Comparison of ENCODE assay signal across 16 mouse cellular contexts in genomic region chr4:152779526-152779925, GRCm38 (mm10).
DNase-seq lines count a peak whose midpoint lies in the region; ATAC-seq and TF ChIP-seq lines count a peak whose summit lies in the region.
"Had no signal": no experiment of that assay in that cellular context is flagged by ENCODE, and none has a peak within 500 bp of the region (broad histone marks: within the 10 kb centered on the region; RNA-seq: fewer than 3 reads in every experiment).

No protein-coding gene starts in this region.

- no peak overlapping the region for H3K9ac ChIP-seq in hindbrain, postnatal 0 days (replicated peaks; ENCODE audit: low read length)
- no peak overlapping the region for H3K9ac ChIP-seq in hindbrain, embryonic 16.5 days (ENCODE audit: low read depth, low read length)
- no peak overlapping the region for H3K9ac ChIP-seq in kidney, embryonic 14.5 days (ENCODE audit: low read depth, low read length)
- H3K9ac ChIP-seq: limb, embryonic 12.5 days had no signal

- no peak for TF ChIP-seq CTCF in hindbrain, postnatal 0 days (IDR thresholded peaks at IDR 0.05; ENCODE audit: low read depth)

- no peak overlapping the region for H3K27ac ChIP-seq in hindbrain, postnatal 0 days
- H3K27ac ChIP-seq in hindbrain, embryonic 16.5 days (ENCODE audit: low read depth, low read length): no peak overlapping the region
- no peak overlapping the region for H3K27ac ChIP-seq in kidney, embryonic 14.5 days (ENCODE audit: low read depth, low read length)
- H3K27ac ChIP-seq: forebrain, embryonic 10.5 days; limb, embryonic 12.5 days had no signal

- no peaks in the 10 kb centered on the region for H3K4me1 ChIP-seq in hindbrain, postnatal 0 days (ENCODE audit: insufficient read depth, low read length)
- H3K4me1 ChIP-seq in hindbrain, embryonic 16.5 days (ENCODE audit: control insufficient read depth, insufficient read depth, low read depth, low read length): no peaks in the 10 kb centered on the region
- no peaks in the 10 kb centered on the region for H3K4me1 ChIP-seq in kidney, embryonic 14.5 days (ENCODE audit: control insufficient read depth, insufficient read depth, low read length)
- H3K4me1 ChIP-seq: forebrain, embryonic 10.5 days; limb, embryonic 12.5 days had no signal

- H3K27me3 ChIP-seq in hindbrain, postnatal 0 days (ENCODE audit: insufficient read depth, low read length): no peaks in the 10 kb centered on the region
- no peaks in the 10 kb centered on the region for H3K27me3 ChIP-seq in hindbrain, embryonic 16.5 days (replicated peaks; ENCODE audit: control insufficient read depth, insufficient read depth, low read length)
- H3K27me3 ChIP-seq in kidney, embryonic 14.5 days (ENCODE audit: control insufficient read depth, insufficient read depth, low read length): no peaks in the 10 kb centered on the region; the same call in 1 of the 2 replicates
- H3K27me3 ChIP-seq: limb, embryonic 12.5 days; Patski had no signal

- intact Hi-C loops in left cerebral cortex, postnatal 4 days (cut with DNase I): no loop called here
- intact Hi-C loops in heart, postnatal 14 days (cut with DNase I): no loop called here

- ATAC-seq in hindbrain, postnatal 0 days: no peak
- no peak for ATAC-seq in hindbrain, embryonic 16.5 days
- ATAC-seq in kidney, embryonic 14.5 days (ENCODE audit: low FRiP score, low TSS enrichment): no peak
- ATAC-seq: intestine, postnatal 0 days; Patski had no signal

- 55% methylated on average over 17 of the region's 17 CpGs for WGBS in hindbrain, postnatal 0 days
- WGBS in hindbrain, embryonic 16.5 days: 73% methylated on average over 17 of the region's 17 CpGs
- 65% methylated on average over 17 of the region's 17 CpGs for WGBS in kidney, embryonic 14.5 days

- no peaks in the 10 kb centered on the region for H3K36me3 ChIP-seq in hindbrain, postnatal 0 days (ENCODE audit: insufficient read depth, low read length)
- no peaks in the 10 kb centered on the region for H3K36me3 ChIP-seq in hindbrain, embryonic 16.5 days (ENCODE audit: control insufficient read depth, insufficient read depth, low read length)
- H3K36me3 ChIP-seq in kidney, embryonic 14.5 days (ENCODE audit: control insufficient read depth, insufficient read depth, low read length): no peaks in the 10 kb centered on the region
- H3K36me3 ChIP-seq: forebrain, embryonic 10.5 days; limb, embryonic 12.5 days had no signal

- no peak overlapping the region for H3K4me2 ChIP-seq in hindbrain, postnatal 0 days (ENCODE audit: low read depth, low read length)
- no peak overlapping the region for H3K4me2 ChIP-seq in hindbrain, embryonic 16.5 days (ENCODE audit: low read length)
- no peak overlapping the region for H3K4me2 ChIP-seq in kidney, embryonic 14.5 days (replicated peaks; ENCODE audit: low read depth, low read length)
- H3K4me2 ChIP-seq: limb, embryonic 12.5 days had no signal

- no peak overlapping the region for H3K4me3 ChIP-seq in hindbrain, postnatal 0 days (ENCODE audit: low read length)
- no peak overlapping the region for H3K4me3 ChIP-seq in hindbrain, embryonic 16.5 days (ENCODE audit: low read length)
- H3K4me3 ChIP-seq in kidney, embryonic 14.5 days (ENCODE audit: low read length): no peak overlapping the region
- H3K4me3 ChIP-seq: forebrain, embryonic 10.5 days; limb, embryonic 12.5 days; myocyte had no signal

- DNase-seq in hindbrain, postnatal 0 days (ENCODE audit: low spot score): peak; percentile 53
- DNase-seq in cerebellum, adult 8-10 months: peak; percentile 12
- DNase-seq in frontal cortex, postnatal 36 days (ENCODE audit: low spot score in 2 of 2): peak; percentile 47 to 61
- DNase-seq in left cerebral cortex, postnatal 4 days: peak; percentile 42
- no peak for DNase-seq in spleen, postnatal 4 days (ENCODE audit: low spot score in 2 of 2)
- DNase-seq in heart, postnatal 14 days: no peak
- DNase-seq: adrenal gland, postnatal 25 days; heart, postnatal 36 days; thymus, postnatal 36 days had no signal

- no peaks in the 10 kb centered on the region for H3K9me3 ChIP-seq in hindbrain, postnatal 0 days (ENCODE audit: low read length)
- H3K9me3 ChIP-seq in hindbrain, embryonic 16.5 days (ENCODE audit: control insufficient read depth, low read length): no peaks in the 10 kb centered on the region
- no peaks in the 10 kb centered on the region for H3K9me3 ChIP-seq in kidney, embryonic 14.5 days (ENCODE audit: control insufficient read depth, low read length)
- H3K9me3 ChIP-seq: forebrain, embryonic 10.5 days; limb, embryonic 12.5 days had no signal

Comparison
In these comparisons a context has a peak if more than half of its experiments do, and no peak if none do; other contexts are left out.
1. DNase-seq: peak in hindbrain, postnatal 0 days (single experiment), cerebellum, adult 8-10 months (single experiment), frontal cortex, postnatal 36 days (2 of 2) and left cerebral cortex, postnatal 4 days (single experiment); none in spleen, postnatal 4 days (0 of 2) and heart, postnatal 14 days (0 of 2).